Mouse (Mus musculus) brain, embryonic 14.5 days (tissue): ENCODE measurements at regions not wholly inside any gene's neighbourhood (a gene's known extent, or its start where the extent isn't known, plus 50 kb on each side); places are given as distances from the start of the nearest gene placed in this dataset.
A peak's percentile ranks its signal among the peaks of the same experiment; 100 is the strongest.

Experiments used
- CTCF ChIP-seq: fragments of 200-500 bp; IDR thresholded peaks from 2 replicates; pipeline ENCODE4 v1.5.1; 2012; ENCODE audit warnings: inconsistent platforms, mild to moderate bottlenecking, moderate library complexity, borderline replicate concordance; ENCODE audit not compliant: insufficient read depth, insufficient read length; ENCODE audit errors: extremely low read depth
- POLR2A ChIP-seq: fragments of 200-500 bp; IDR thresholded peaks from 2 replicates; pipeline ENCODE4 v1.6.1; 2012; ENCODE audit warnings: mild to moderate bottlenecking, inconsistent platforms, borderline replicate concordance; ENCODE audit not compliant: poor library complexity, insufficient read depth, insufficient read length, severe bottlenecking; ENCODE audit errors: extremely low read depth

DNA sequence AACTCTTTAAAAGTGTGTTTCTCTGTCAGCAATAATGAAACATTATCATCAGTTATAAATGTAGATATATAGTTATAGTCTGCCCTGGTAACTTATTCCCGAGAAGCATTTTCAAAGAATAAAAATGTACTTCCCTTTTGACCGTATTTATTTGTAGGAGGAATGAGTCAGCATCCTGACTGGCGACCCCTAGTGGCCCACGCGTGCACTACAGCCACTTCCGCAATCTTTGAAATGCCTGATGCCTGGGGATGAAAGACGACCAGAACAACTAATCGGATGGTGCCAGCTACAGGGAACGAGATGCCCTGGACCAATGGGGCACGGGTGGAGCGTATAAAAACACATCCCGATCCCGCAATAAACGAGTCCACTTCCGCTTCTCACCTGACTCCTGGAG, 60.6 kb upstream of the Igfbp7 start:
- TF ChIP-seq CTCF, result peak; percentile 71
- TF ChIP-seq POLR2A, result no peak
